Mouse (Mus musculus) liver, embryonic 14.5 days (tissue): ENCODE results near the gene Nebl. TPM values are rescaled to one million over a fixed set of nuclear protein-coding genes. Genes with fewer than 3 reads are reported as not detected.
A peak's percentile ranks its signal among the peaks of the same experiment; 100 is the strongest.

ENCODE experiments used
- ATAC-seq: fragments of 200-750 bp; cut with Nextera tagmentation; 2 replicates; pipeline ENCODE4 v1.8.0; 2017; ENCODE audit warnings: moderate number of reproducible peaks, mild to moderate bottlenecking, moderate library complexity; ENCODE audit not compliant: insufficient read depth
- DNase-seq, 3 experiments: peaks; one replicate each; pipeline ENCODE4 v3.0.0-alpha.2; 2012 to 2013; ENCODE audit warnings: low read depth in 3 of 3, low spot score in 3 of 3
- H3K27ac ChIP-seq: fragments of 300-500 bp; sonication (generic); 2 replicates; pipeline ENCODE4 v1.5.1; 2014; ENCODE audit warnings: moderate library complexity, mild to moderate bottlenecking, control low read depth, inconsistent platforms
- H3K27me3 ChIP-seq: fragments of 300-500 bp; sonication (generic); 2 replicates; pipeline ENCODE4 v1.6.1; 2014; ENCODE audit warnings: mild to moderate bottlenecking, low read length, moderate library complexity; ENCODE audit not compliant: control insufficient read depth, insufficient read depth
- H3K36me3 ChIP-seq: fragments of 300-500 bp; sonication (generic); replicated peaks from 2 replicates; pipeline ENCODE4 v1.6.1; 2014; ENCODE audit warnings: low read depth; ENCODE audit not compliant: control insufficient read depth, insufficient read depth
- H3K4me1 ChIP-seq, 2 experiments: fragments of 200-500 bp in 1 of 2; fragments of 300-500 bp in 1 of 2; sonication (generic) in 1 of 2; replicated peaks; 2 replicates each; pipeline ENCODE4 v1.6.1; 2012 to 2014; ENCODE audit warnings: antibody characterized with exemption in 1 of 2, inconsistent platforms in 1 of 2, low read length in 1 of 2; ENCODE audit not compliant: control insufficient read depth in 2 of 2, insufficient read depth in 2 of 2
- H3K4me2 ChIP-seq: fragments of 300-500 bp; sonication (generic); 2 replicates; pipeline ENCODE4 v1.6.1; 2014; ENCODE audit warnings: low read depth, mild to moderate bottlenecking, control low read depth, moderate library complexity
- H3K4me3 ChIP-seq, 2 experiments: fragments of 200-500 bp in 1 of 2; fragments of 300-500 bp in 1 of 2; sonication (generic) in 1 of 2; 2 replicates each; pipeline ENCODE4 v1.5.1; 2012 to 2014; ENCODE audit warnings: low read depth in 2 of 2, low read length in 2 of 2, mild to moderate bottlenecking in 2 of 2, control low read depth in 1 of 2, inconsistent platforms in 1 of 2, moderate library complexity in 1 of 2; ENCODE audit not compliant: insufficient read depth in 1 of 2
- H3K9ac ChIP-seq: fragments of 300-500 bp; sonication (generic); replicated peaks from 2 replicates; pipeline ENCODE4 v1.6.1; 2014; ENCODE audit warnings: mild to moderate bottlenecking, control low read depth, moderate library complexity
- H3K9me3 ChIP-seq: fragments of 300-500 bp; sonication (generic); 2 replicates; pipeline ENCODE4 v1.6.1; 2016; ENCODE audit warnings: low read length, mixed read lengths; ENCODE audit not compliant: control insufficient read depth
- CTCF ChIP-seq: IDR thresholded peaks from 2 replicates; pipeline ENCODE4 v1.5.1; 2016; ENCODE audit warnings: antibody characterized with exemption, low read depth, control low read depth
- EP300 ChIP-seq: IDR thresholded peaks from 2 replicates; pipeline ENCODE4 v1.6.1; 2016; ENCODE audit warnings: antibody characterized with exemption, low read depth
- WGBS: fragments of 180-500 bp; shearing (Covaris S2); extraction: QIAGEN DNeasy Blood & Tissue Kit; methylation state at CpG from one replicate; pipeline ENCODE4 v1.1.7; 2014; ENCODE audit not compliant: insufficient replicate concordance; 5-methylcytosine and 5-hydroxymethylcytosine counted together
- polyA plus RNA-seq, 2 experiments: library from polyadenylated mRNA; depleted of rRNA in 1 of 2; stranded (reverse) in 1 of 2; unstranded in 1 of 2; fragments of >200 nt; fragmentation: Nextera tagmentation in 1 of 2; extraction: Ambion mirVana in 1 of 2; gene quantifications; 2 replicates each; pipeline versions ENCODE4 v1.2.1 to v1.2.3; 2012 to 2014

Nebl gene
- polyA plus RNA-seq, 2 experiments: 0.21 to 0.22 TPM

GRCm38 (mm10) chr2:17658176-17658575 lies 73.1 kb downstream of the Nebl start:
- Histone ChIP-seq H3K27ac (no peak overlapping the region), H3K36me3 (no peaks in the 10 kb centered on the region), H3K4me3 (no peak overlapping the region), H3K27me3 (no peaks in the 10 kb centered on the region), H3K4me2 (no peak overlapping the region), H3K9ac (no peak overlapping the region), H3K9me3 (no peaks in the 10 kb centered on the region), H3K4me1 (no peaks in the 10 kb centered on the region)
- TF ChIP-seq CTCF (no peak), EP300 (no peak)
- no peak for DNase-seq
- ATAC-seq: no peak
- 59% methylated on average over 5 of the region's 5 CpGs for WGBS

GRCm38 (mm10) chr2:17650147-17650834 lies 81.0 kb downstream of the Nebl start:
- Histone ChIP-seq H3K27ac (no peak overlapping the region), H3K9ac (no peak overlapping the region), H3K9me3 (no peaks in the 10 kb centered on the region), H3K4me1 (no peaks in the 10 kb centered on the region), H3K4me3 (no peak overlapping the region), H3K36me3 (no peaks in the 10 kb centered on the region), H3K27me3 (no peaks in the 10 kb centered on the region), H3K4me2 (no peak overlapping the region)
- ATAC-seq: no peak
- DNase-seq: no peak
- 56% methylated on average over 10 of the region's 10 CpGs for WGBS
- TF ChIP-seq CTCF: no peak
- TF ChIP-seq EP300: no peak

DNA sequence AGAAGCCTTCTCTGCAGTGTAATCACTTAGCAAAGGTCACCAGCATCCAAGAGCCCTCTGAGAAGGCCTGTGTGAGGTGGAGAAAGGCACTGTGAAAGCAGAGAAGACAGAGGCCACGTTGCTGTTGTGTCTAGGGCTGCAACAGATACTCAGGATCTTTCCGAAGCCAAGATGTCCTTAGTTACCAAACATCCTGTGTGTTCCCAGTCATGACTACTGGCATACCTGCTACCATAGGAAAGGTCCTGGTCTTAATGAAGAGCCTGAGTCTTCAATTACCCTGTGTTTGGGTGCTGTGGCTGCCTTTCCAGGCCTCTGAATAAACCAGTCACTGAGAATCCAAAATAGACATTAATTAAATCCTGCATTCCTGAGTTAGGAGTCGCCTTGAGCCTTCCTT lies 81.5 kb downstream of the Nebl start:
- H3K4me3 ChIP-seq: no peak overlapping the region
- H3K4me2 ChIP-seq: no peak overlapping the region
- TF ChIP-seq EP300 (no peak), CTCF (no peak)
- ATAC-seq (no peak), DNase-seq (no peak)
- WGBS: 53% methylated on average over 3 of the region's 3 CpGs
- H3K36me3 ChIP-seq: no peaks in the 10 kb centered on the region
- no peak overlapping the region for H3K27ac ChIP-seq
- no peaks in the 10 kb centered on the region for H3K27me3 ChIP-seq
- H3K9ac ChIP-seq: no peak overlapping the region
- H3K9me3 ChIP-seq: no peaks in the 10 kb centered on the region
- no peaks in the 10 kb centered on the region for H3K4me1 ChIP-seq

GRCm38 (mm10) chr2:17644282-17645262 lies 86.7 kb downstream of the Nebl start:
- DNase-seq (no peak), ATAC-seq (no peak)
- TF ChIP-seq CTCF (peak; percentile 63), EP300 (no peak)
- no peak overlapping the region for H3K27ac ChIP-seq
- H3K4me1 ChIP-seq: no peaks in the 10 kb centered on the region
- no peaks in the 10 kb centered on the region for H3K9me3 ChIP-seq
- no peak overlapping the region for H3K9ac ChIP-seq
- 19% methylated on average over 3 of the region's 3 CpGs for WGBS
- H3K27me3 ChIP-seq: no peaks in the 10 kb centered on the region
- H3K4me2 ChIP-seq: no peak overlapping the region
- no peaks in the 10 kb centered on the region for H3K36me3 ChIP-seq
- H3K4me3 ChIP-seq: no peak overlapping the region

DNA sequence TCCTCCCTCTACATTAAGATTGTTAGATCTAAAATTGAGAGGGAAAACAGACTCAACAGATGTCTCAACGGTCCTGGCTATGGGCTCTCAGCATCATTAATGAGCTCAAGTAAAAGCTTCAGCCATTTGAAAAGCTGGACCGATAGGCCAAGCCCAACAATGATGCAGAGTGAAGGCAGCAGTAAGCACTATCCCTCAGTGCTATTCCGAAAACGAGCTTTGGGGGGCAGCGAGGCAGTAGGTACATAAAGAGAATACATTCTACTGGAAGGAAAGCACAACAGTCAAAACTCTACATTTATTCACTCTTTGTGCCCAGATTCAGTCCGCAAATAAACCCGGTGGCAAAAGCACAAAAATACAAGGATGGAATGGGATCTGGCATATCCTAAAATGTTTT lies 87.4 kb downstream of the Nebl start:
- Histone ChIP-seq H3K36me3 (no peaks in the 10 kb centered on the region), H3K4me2 (no peak overlapping the region), H3K9me3 (no peaks in the 10 kb centered on the region), H3K4me1 (no peaks in the 10 kb centered on the region), H3K9ac (no peak overlapping the region), H3K4me3 (no peak overlapping the region), H3K27ac (no peak overlapping the region), H3K27me3 (no peaks in the 10 kb centered on the region)
- ATAC-seq (no peak), DNase-seq (no peak)
- no peak for TF ChIP-seq EP300
- no peak for TF ChIP-seq CTCF
- WGBS: 47% methylated on average over 7 of the region's 7 CpGs
